In the genomic region with DNA sequence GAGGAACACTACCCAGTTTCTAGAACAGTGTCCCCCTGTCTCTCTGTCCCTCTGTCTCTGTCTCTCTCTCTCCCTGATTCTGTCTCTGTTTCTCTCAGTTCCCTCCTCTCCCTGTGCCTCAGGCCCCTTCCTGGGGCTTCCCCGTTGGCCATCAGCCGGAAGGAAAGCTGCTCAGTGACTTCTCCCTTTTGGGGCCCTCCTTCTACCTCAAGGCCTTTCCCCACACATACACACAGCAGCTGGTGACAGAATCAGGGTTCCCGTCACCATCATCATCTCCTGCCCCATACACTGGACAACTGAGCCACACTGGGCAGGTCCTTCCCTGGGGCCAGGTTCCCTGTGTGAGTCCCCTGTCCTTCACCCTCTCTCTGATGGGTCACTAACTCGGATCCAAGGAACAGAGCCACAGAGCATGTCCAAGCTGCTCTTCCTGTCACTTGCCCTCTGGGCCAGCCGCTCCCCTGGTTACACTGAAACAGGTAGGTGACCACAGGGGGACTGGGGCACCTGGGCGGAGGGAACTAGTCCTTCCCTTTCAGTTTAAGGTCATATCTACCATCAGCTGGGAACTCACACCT, we compare ENCODE assay signal across 9 mouse cellular contexts. TPM values are rescaled to one million over a fixed set of nuclear protein-coding genes. Genes with fewer than 3 reads are reported as not detected.
A peak's percentile ranks its signal among the peaks of the same experiment; 100 is the strongest.
DNase-seq lines count a peak whose midpoint lies in the region; ATAC-seq and TF ChIP-seq lines count a peak whose summit lies in the region.
"Had no signal": no experiment of that assay in that cellular context is flagged by ENCODE, and none has a peak within 500 bp of the region (broad histone marks: within the 10 kb centered on the region; RNA-seq: fewer than 3 reads in every experiment).

A gene (plus strand): TSS at position 194 of the 581 bp plus-strand sequence.

- H3K4me3 ChIP-seq in E14TG2a.4 (replicated peaks; ENCODE audit: low read length), result peak within 1 kb of the TSS; percentile 63
- no peak within 1 kb of the TSS for H3K4me3 ChIP-seq in olfactory bulb, adult 2 months (ENCODE audit: insufficient read depth, low read depth, low read length)
- H3K4me3 ChIP-seq: midbrain, embryonic 10.5 days had no signal

- no peaks in the 10 kb centered on the region for H3K27me3 ChIP-seq in E14TG2a.4 (ENCODE audit: insufficient read depth, low read length)

- DNase-seq in layer of hippocampus, adult 9-11 months, result peak; percentile 4
- DNase-seq in layer of hippocampus, postnatal 25 days (ENCODE audit: extremely low spot score in 1 of 2, low spot score in 1 of 2), result no peak
- no peak for DNase-seq in frontal cortex, postnatal 36 days (ENCODE audit: low spot score in 2 of 2)
- no peak for DNase-seq in MN1 (ENCODE audit: low spot score)
- DNase-seq: kidney, adult 2 months had no signal

- no peak for TF ChIP-seq CTCF in E14TG2a.4 (conservative IDR thresholded peaks at IDR 0.05; ENCODE audit: low read length)
- TF ChIP-seq CTCF in olfactory bulb, adult 2 months (IDR thresholded peaks at IDR 0.05; ENCODE audit: insufficient read depth, low read depth, low read length), result no peak

- H3K4me1 ChIP-seq in E14TG2a.4 (replicated peaks; ENCODE audit: low read depth, low read length), result peaks cover 83% of the 10 kb centered on the region
- H3K4me1 ChIP-seq in olfactory bulb, adult 2 months (ENCODE audit: control insufficient read depth, insufficient read depth, low read length), result peaks cover 9% of the 10 kb centered on the region

- no peak for TF ChIP-seq POLR2A in olfactory bulb, adult 2 months (IDR thresholded peaks at IDR 0.05; ENCODE audit: insufficient read depth, low read depth, low read length)

- H3K9me3 ChIP-seq in E14TG2a.4 (ENCODE audit: low read length), result no peaks in the 10 kb centered on the region
- H3K9me3 ChIP-seq: midbrain, embryonic 10.5 days had no signal

- WGBS in olfactory bulb, adult 2 months, result 83% methylated on average over 6 of the region's 6 CpGs

- no peaks in the 10 kb centered on the region; the same call in 1 of the 2 replicates for H3K36me3 ChIP-seq in E14TG2a.4 (ENCODE audit: insufficient read depth, low read length)
- H3K36me3 ChIP-seq: midbrain, embryonic 10.5 days had no signal

- H3K27ac ChIP-seq in olfactory bulb, adult 2 months (ENCODE audit: insufficient read depth, low read depth, low read length), result no peak within 1 kb of the TSS
- H3K27ac ChIP-seq: midbrain, embryonic 10.5 days had no signal

- peak; percentile 86 for ATAC-seq in granulocyte monocyte progenitor cell, adult 5-6 weeks (replicated peaks; ENCODE audit: poor library complexity, severe bottlenecking)

RNA-seq across cellular contexts. Expression of the gene that starts here (rescaled TPM):
- total RNA-seq in layer of hippocampus, postnatal 25 days (2021), result 1 to 10 TPM; 2.3 to 2.8 TPM
- total RNA-seq in granulocyte monocyte progenitor cell, adult 5-6 weeks (2014; fragmentation: Nextera tagmentation), result 16.8 and 36.8 TPM in 2 replicates
- 10.9 and 12.6 TPM in 2 replicates for total RNA-seq in granulocyte monocyte progenitor cell, adult 5-6 weeks (2017)
- not detected in 2 replicates for polyA plus RNA-seq in olfactory bulb, adult 2 months (2012; ENCODE audit: insufficient read depth, insufficient read length, low replicate concordance, missing spikeins)
